Mouse (Mus musculus): ENCODE data around the gene Defb29. TPM values are rescaled to one million over a fixed set of nuclear protein-coding genes. Genes with fewer than 3 reads are reported as not detected.

Gene Defb29
- polyA plus RNA-seq (2016; fragmentation: Nextera tagmentation; extraction: Ambion mirVana): not detected in 2 replicates

DNA sequence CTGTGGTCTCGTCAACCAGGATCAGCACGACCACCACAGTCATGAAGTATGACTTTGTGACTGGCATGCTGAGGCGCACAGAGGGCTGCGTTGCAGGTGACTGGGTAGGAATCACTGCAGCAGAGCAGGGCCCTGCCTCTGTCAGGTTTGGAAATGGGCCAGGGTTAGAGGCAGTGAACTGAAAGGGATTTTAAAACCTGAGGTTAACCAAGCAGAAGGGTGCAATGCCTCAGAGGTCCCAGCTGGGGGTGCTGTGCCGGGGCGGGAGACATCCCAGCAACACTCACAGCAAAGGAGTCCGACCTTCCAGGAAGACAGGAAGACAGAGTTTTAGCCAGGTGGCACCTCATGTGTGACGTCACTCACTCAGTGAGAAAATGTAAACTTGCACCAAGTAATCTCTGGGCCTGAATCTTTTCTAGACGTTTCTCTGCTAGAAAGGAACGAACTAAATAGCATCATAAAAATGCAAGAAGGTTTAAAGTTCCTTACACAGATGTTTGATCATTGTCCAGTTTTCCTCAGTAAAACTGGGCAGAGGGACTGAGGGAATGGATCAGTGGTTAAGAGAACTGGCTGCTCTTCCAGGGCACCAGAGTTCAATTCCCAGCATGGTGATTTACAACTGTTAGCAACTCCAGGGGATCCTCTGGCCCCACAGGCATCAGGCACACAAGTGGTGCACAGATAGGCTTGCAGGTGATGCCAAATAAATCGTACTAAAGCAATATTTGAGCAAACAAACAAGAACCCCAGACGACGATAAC is at the start of gene Defb29:
Defb29 (minus strand) TSS at position 155 of the 767 bp plus-strand sequence.
- ATAC-seq (ENCODE audit: low FRiP score): no peak
- Histone ChIP-seq H3K27ac (no peak within 1 kb of the TSS), H3K27me3 (no peaks in the 10 kb centered on the region), H3K4me2 (no peak within 1 kb of the TSS), H3K36me3 (replicated peaks) (no peaks in the 10 kb centered on the region), H3K9me3 (no peaks in the 10 kb centered on the region), H3K9ac (no peak within 1 kb of the TSS), H3K4me3 (replicated peaks) (no peak within 1 kb of the TSS), H3K4me1 (no peaks in the 10 kb centered on the region)
- 58% methylated on average over 13 of the region's 13 CpGs for WGBS

DNA sequence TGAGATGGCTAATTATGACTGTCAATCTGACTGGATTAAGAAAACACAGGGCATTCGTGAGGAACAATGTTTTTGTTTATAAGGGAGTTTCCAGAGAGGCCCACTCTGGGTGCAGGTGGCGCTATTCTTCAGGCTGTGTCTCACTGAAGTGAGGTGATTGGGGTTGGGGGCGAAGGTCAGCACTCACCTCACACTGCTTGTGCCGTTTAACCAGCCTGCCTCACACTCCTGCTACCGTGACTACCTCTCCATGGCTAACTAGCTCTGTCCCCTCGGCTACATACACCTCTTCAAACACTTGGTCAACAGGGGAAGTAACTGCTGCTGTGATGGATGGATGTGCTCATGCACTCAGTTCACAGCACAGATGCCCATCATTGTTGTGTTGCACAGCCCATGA is 49.1 kb upstream of the Defb29 start:
- no peaks in the 10 kb centered on the region for H3K27me3 ChIP-seq
- no peak for ATAC-seq (ENCODE audit: low FRiP score)
- WGBS: 33% methylated on average over 6 of the region's 6 CpGs

DNA sequence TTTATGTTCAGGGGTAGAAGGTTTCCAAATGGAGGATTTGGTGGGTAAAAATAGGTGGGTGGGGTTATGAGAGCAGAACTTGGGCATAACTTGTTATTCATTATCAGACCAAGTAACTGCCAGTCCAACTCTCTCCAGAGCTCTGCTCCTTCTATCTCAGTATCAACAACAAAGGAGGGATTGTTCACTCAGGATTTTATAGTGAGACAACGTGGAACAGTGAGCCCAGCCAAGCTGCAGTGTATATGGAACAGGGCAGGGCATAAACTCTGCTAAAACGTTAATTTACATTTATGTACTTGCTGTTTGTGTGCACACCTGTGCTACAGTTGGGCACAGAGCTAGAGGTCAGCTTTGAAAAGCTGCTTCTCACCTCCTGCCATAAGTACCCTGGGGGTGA is 48.6 kb upstream of the Defb29 start:
- Histone ChIP-seq H3K4me2 (no peak overlapping the region), H3K36me3 (replicated peaks) (no peaks in the 10 kb centered on the region), H3K9ac (no peak overlapping the region), H3K9me3 (no peaks in the 10 kb centered on the region), H3K4me3 (replicated peaks) (no peak overlapping the region), H3K4me1 (peaks cover 7% of the 10 kb centered on the region; the same call in 1 of the 2 replicates), H3K27me3 (no peaks in the 10 kb centered on the region), H3K27ac (no peak overlapping the region)
- ATAC-seq (ENCODE audit: low FRiP score): no peak
- 39% methylated on average over 2 of the region's 2 CpGs for WGBS

More for the DNA sequence above, 49.1 kb upstream of the Defb29 start:
- no peaks in the 10 kb centered on the region for H3K36me3 ChIP-seq (replicated peaks)
- no peak overlapping the region for H3K4me2 ChIP-seq
- no peak overlapping the region for H3K4me3 ChIP-seq (replicated peaks)
- no peak overlapping the region for H3K9ac ChIP-seq
- no peaks in the 10 kb centered on the region for H3K9me3 ChIP-seq
- H3K4me1 ChIP-seq: peaks cover 7% of the 10 kb centered on the region; the same call in 1 of the 2 replicates
- H3K27ac ChIP-seq: no peak overlapping the region

DNA sequence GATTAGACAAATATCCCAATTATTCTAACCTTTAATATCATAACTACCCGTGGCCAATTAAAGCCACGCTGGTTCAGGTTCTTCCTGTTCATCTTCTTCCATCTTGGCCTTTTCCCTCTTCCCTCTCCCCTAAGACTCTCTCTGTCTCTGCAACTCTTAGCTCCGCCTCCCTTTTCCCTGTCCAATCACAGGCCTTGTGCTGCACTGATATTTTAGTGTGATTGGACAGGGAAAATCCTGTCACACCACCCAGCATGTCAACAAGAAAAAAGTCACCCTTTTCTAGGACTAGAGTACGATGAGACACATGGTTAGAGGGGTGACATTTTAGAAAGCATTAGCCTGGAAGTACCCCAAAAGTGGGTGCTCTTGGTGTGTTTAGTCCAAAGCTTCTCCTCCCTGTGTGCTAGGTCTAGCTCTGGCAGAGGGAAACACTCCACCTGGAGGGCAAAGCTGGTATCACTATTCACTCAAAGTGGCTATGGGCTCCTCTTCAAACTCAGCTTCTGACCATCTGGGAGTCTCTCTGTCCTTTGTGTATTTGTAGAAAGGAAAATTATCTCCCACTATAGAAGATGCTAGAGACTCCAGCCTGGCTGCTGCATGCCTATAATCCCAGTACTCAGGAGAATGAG is 47.1 kb upstream of the Defb29 start:
- Histone ChIP-seq H3K9me3 (no peaks in the 10 kb centered on the region), H3K4me3 (replicated peaks) (no peak overlapping the region), H3K9ac (no peak overlapping the region), H3K27me3 (no peaks in the 10 kb centered on the region), H3K4me2 (no peak overlapping the region), H3K36me3 (replicated peaks) (no peaks in the 10 kb centered on the region), H3K4me1 (peaks cover 7% of the 10 kb centered on the region; the same call in 1 of the 2 replicates), H3K27ac (no peak overlapping the region)
- no peak for ATAC-seq (ENCODE audit: low FRiP score)
- 81% methylated on average over 4 of the region's 4 CpGs for WGBS

DNA sequence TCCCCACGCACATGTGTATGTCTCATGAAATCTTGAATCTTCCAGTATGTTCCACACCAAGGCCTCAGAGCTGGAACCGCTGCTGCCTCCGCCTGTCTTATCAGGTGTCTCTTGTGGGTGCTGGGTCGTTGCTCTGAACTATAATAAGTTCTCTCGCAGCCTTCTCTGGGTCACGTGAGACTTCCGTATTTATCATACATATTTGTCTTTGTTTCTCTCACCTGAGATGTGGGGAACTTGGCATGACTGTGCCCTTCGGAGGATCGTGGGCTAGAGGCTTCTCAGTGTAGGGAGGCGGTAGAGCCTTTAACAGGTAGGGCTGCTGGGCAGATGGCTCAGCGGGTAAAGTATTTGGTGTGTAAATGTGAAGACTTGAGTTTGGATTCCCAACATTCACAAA is 40.7 kb upstream of the Defb29 start:
- 88% methylated on average over 11 of the region's 11 CpGs for WGBS
- no peak overlapping the region for H3K27ac ChIP-seq
- H3K36me3 ChIP-seq (replicated peaks): no peaks in the 10 kb centered on the region
- H3K9ac ChIP-seq: no peak overlapping the region
- no peak overlapping the region for H3K4me3 ChIP-seq (replicated peaks)
- H3K27me3 ChIP-seq: no peaks in the 10 kb centered on the region
- no peaks in the 10 kb centered on the region for H3K9me3 ChIP-seq
- no peak overlapping the region for H3K4me2 ChIP-seq
- no peak for ATAC-seq (ENCODE audit: low FRiP score)
- H3K4me1 ChIP-seq: no peaks in the 10 kb centered on the region

DNA sequence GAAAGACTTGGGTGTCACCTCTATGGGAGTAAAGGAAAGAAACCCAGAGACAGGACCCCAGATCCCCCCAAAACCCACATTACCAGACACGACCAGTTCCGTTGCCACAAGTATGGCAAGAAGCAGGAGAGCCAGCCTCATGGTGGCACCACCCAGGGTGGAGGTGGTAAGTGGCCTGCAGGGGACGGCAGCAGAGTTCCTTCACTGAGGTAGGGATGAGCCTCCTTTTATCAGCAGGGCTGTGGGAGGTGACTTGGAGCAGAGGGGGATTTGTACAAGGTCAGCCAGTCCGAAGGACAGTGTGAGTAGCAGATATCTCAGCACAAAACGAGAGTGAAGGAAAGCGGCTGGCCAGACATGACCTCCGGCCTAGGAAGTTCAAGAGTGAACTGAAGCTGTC is 40.2 kb upstream of the Defb29 start, which contains the start of gene Defb19:
Defb19 (minus strand) TSS at position 206 of the 400 bp plus-strand sequence.
- H3K9me3 ChIP-seq: no peaks in the 10 kb centered on the region
- no peak within 1 kb of the TSS for H3K27ac ChIP-seq
- 70% methylated on average over 7 of the region's 7 CpGs for WGBS
- H3K9ac ChIP-seq: no peak within 1 kb of the TSS
- no peak within 1 kb of the TSS for H3K4me2 ChIP-seq
- ATAC-seq (ENCODE audit: low FRiP score): no peak
- H3K36me3 ChIP-seq (replicated peaks): no peaks in the 10 kb centered on the region
- no peaks in the 10 kb centered on the region for H3K27me3 ChIP-seq
- H3K4me1 ChIP-seq: no peaks in the 10 kb centered on the region
- no peak within 1 kb of the TSS for H3K4me3 ChIP-seq (replicated peaks)

DNA sequence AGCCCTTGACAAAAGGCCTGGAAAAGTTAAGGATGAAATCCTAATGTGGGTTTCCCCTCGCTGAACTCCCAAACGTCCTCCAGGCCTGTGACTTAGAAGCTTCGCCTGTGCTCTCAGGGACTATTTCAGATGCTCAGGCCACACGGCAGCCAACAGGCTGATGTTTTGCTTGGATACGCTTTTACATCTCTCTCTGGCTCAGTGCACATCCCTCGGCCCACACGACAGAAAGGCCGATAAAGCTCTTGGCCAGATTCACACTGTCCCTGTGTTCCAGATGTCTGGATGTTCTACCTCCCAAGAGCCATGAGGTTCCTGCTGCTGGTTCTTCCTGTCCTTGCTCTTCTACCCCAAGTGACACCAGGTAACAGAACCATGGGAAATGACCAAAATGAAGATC is 33.6 kb upstream of the Defb29 start:
- Histone ChIP-seq H3K27me3 (no peaks in the 10 kb centered on the region), H3K27ac (no peak overlapping the region), H3K9me3 (no peaks in the 10 kb centered on the region), H3K36me3 (replicated peaks) (no peaks in the 10 kb centered on the region), H3K9ac (no peak overlapping the region), H3K4me1 (no peaks in the 10 kb centered on the region), H3K4me2 (no peak overlapping the region), H3K4me3 (replicated peaks) (no peak overlapping the region)
- ATAC-seq (ENCODE audit: low FRiP score): no peak
- WGBS: 91% methylated on average over 8 of the region's 8 CpGs

DNA sequence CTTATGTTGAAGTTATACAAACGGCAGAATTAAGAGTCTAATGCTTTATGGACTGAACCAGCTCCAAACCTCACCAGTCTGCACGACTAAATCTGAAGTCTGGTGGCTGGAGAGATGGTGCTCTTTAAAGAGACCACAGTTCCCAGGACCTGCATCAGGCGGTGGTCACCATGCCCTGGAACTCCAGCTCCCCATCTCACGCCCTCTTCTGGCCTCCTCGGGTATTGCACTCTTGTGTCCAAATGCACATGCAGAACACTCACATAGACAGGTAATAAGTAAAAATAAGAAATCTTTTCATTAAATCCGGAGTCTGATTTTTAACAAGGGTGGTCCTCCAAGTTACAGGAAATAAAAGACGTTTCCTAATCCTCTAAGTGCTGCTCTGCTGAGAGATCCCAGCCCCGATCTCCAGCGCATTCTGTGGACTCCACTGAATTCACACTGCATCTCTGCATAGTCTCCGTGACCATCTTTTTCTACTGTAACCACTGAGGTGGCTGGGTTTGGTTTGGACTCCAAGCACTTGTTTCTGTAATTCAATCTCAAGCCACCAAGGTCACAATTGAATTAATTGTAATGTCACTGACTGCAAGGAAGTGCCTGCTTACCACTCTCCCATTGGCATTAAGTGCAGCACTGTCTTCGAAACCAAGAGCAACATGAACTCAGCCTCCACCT is 32.4 kb upstream of the Defb29 start, which contains the start of gene Defb21:
Defb21 (plus strand) TSS at position 631 of the 681 bp plus-strand sequence.
- H3K36me3 ChIP-seq (replicated peaks): no peaks in the 10 kb centered on the region
- no peak for ATAC-seq (ENCODE audit: low FRiP score)
- no peak within 1 kb of the TSS for H3K9ac ChIP-seq
- no peak within 1 kb of the TSS for H3K4me2 ChIP-seq
- H3K27ac ChIP-seq: no peak within 1 kb of the TSS
- no peaks in the 10 kb centered on the region for H3K27me3 ChIP-seq
- no peak within 1 kb of the TSS for H3K4me3 ChIP-seq (replicated peaks)
- no peaks in the 10 kb centered on the region for H3K9me3 ChIP-seq
- 63% methylated on average over 11 of the region's 11 CpGs for WGBS
- no peaks in the 10 kb centered on the region for H3K4me1 ChIP-seq

DNA sequence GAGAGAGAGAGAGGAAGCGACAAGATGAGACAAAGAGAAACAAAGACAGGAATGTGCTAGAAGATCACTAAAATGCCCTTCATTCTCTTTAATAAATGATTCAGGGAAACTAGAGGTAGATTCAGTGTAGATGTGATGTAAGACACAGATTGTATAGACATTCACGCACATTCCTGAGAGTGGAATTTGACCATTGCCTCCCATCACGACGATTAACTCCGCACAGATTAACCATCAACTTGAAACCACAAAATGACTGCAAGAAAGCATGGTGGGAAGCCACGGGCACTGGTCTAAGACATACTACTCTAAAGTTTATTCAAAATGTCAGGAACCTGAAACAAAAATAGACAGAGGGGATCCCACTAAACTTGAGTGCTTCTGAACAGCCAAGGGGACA is 30.4 kb upstream of the Defb29 start:
- 84% methylated on average over 6 of the region's 6 CpGs for WGBS
- no peaks in the 10 kb centered on the region for H3K36me3 ChIP-seq (replicated peaks)
- H3K4me3 ChIP-seq (replicated peaks): no peak overlapping the region
- no peak for ATAC-seq (ENCODE audit: low FRiP score)
- H3K9ac ChIP-seq: no peak overlapping the region
- no peak overlapping the region for H3K27ac ChIP-seq
- H3K4me1 ChIP-seq: no peaks in the 10 kb centered on the region
- H3K27me3 ChIP-seq: no peaks in the 10 kb centered on the region
- no peaks in the 10 kb centered on the region for H3K9me3 ChIP-seq
- no peak overlapping the region for H3K4me2 ChIP-seq

DNA sequence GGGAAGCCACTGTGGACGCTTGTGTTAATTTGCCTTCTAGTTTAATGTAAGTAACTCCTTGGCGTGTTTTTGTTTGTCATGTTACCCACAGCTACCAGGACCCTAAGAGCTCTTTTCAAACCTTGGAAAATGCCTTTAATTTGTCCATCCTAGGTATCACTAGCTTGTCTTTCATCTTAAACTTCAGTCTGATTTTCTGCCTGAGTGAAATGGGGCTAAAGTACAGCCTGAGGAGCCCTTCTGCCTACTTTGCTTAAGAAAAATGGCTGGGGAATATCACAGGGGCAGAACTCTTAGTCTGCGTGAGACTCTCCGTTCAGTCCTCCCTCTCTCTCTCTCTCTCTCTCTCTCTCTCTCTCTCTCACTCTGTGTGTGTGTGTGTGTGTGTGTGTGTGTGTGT is 30.0 kb upstream of the Defb29 start:
- no peaks in the 10 kb centered on the region for H3K27me3 ChIP-seq
- no peaks in the 10 kb centered on the region for H3K36me3 ChIP-seq (replicated peaks)
- no peak overlapping the region for H3K4me2 ChIP-seq
- 85% methylated on average over 4 of the region's 4 CpGs for WGBS
- no peaks in the 10 kb centered on the region for H3K9me3 ChIP-seq
- H3K4me1 ChIP-seq: no peaks in the 10 kb centered on the region
- H3K27ac ChIP-seq: no peak overlapping the region
- no peak for ATAC-seq (ENCODE audit: low FRiP score)
- H3K4me3 ChIP-seq (replicated peaks): no peak overlapping the region
- H3K9ac ChIP-seq: no peak overlapping the region

DNA sequence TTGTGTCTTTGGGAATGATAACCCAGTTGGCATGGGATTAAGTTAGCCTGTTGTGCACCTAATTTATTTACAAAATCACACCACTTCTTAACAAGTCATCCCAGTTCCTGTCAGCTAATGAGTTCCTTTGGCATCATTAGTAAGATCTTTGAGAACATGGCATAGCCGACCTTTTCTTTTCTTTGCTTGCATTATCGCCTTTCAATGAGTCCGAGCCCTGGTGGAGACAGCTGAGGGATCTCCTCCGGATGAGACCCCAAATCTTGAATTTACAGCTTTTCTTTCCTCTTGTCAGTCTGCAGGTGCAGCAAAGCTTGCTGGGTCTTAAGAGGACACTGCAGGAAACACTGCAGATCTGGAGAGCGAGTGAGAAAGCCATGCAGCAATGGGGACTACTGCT is 29.1 kb upstream of the Defb29 start, which contains the start of gene Gm17416:
Gm17416 (plus strand) TSS at position 301 of the 400 bp plus-strand sequence.
- Histone ChIP-seq H3K4me1 (no peaks in the 10 kb centered on the region), H3K4me3 (replicated peaks) (no peak within 1 kb of the TSS), H3K9me3 (no peaks in the 10 kb centered on the region), H3K9ac (no peak within 1 kb of the TSS), H3K36me3 (replicated peaks) (no peaks in the 10 kb centered on the region), H3K27me3 (no peaks in the 10 kb centered on the region), H3K27ac (no peak within 1 kb of the TSS), H3K4me2 (no peak within 1 kb of the TSS)
- ATAC-seq (ENCODE audit: low FRiP score): no peak
- 82% methylated on average over 5 of the region's 5 CpGs for WGBS

DNA sequence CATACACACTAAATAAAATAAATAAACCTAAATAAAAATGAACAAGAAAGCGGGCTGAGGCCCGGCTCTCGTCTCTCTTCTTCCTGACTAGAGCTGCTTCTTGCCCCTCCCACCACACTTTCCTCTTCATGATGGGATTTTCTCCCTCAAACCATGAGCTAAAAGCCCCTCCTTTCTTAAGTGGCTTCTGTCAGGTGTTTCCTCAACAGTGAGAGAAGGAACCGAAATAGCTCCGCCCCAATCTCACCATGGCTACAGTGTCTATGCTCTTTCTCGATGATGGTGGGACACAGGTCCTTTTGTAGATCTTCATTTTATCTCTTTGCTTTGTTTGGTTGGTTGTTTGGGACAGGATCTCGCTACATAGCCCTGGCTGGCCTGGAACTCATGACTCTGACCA is 16.8 kb upstream of the Defb29 start:
- Histone ChIP-seq H3K27me3 (no peaks in the 10 kb centered on the region), H3K4me1 (0 out of 2 replicates have a peak, but pooled peaks cover 5% of the 10 kb centered on the region), H3K9ac (no peak overlapping the region), H3K4me3 (replicated peaks) (no peak overlapping the region), H3K36me3 (replicated peaks) (no peaks in the 10 kb centered on the region), H3K4me2 (no peak overlapping the region), H3K27ac (no peak overlapping the region), H3K9me3 (no peaks in the 10 kb centered on the region)
- WGBS: 93% methylated on average over 7 of the region's 7 CpGs
- ATAC-seq (ENCODE audit: low FRiP score): no peak

Data from forebrain, embryonic 12.5 days (tissue).